Mouse (Mus musculus) kidney, embryonic 15.5 days (tissue): ENCODE data around the gene Polr2g. TPM values are rescaled to one million over a fixed set of nuclear protein-coding genes. Genes with fewer than 3 reads are reported as not detected.
A peak's percentile ranks its signal among the peaks of the same experiment; 100 is the strongest.

Source experiments
- ATAC-seq: fragments of 200-750 bp; cut with Nextera tagmentation; replicated peaks from 2 replicates; pipeline ENCODE4 v1.8.0; 2017; ENCODE audit warnings: moderate TSS enrichment; ENCODE audit not compliant: low FRiP score
- H3K27ac ChIP-seq: fragments of 300-500 bp; sonication (generic); 2 replicates; pipeline ENCODE4 v1.5.1; 2015; ENCODE audit warnings: mild to moderate bottlenecking, inconsistent platforms
- H3K27me3 ChIP-seq: fragments of 300-500 bp; sonication (generic); 2 replicates; pipeline ENCODE4 v1.6.1; 2015; ENCODE audit warnings: inconsistent platforms
- H3K36me3 ChIP-seq: fragments of 300-500 bp; sonication (generic); 2 replicates; pipeline ENCODE4 v1.6.1; 2015; ENCODE audit warnings: inconsistent platforms
- H3K4me1 ChIP-seq: fragments of 300-500 bp; sonication (generic); 2 replicates; pipeline ENCODE4 v1.6.1; 2015; ENCODE audit warnings: inconsistent platforms
- H3K4me2 ChIP-seq: fragments of 300-500 bp; sonication (generic); 2 replicates; pipeline ENCODE4 v1.6.1; 2015; ENCODE audit warnings: moderate library complexity, mild to moderate bottlenecking, inconsistent platforms
- H3K4me3 ChIP-seq: fragments of 300-500 bp; sonication (generic); replicated peaks from 2 replicates; pipeline ENCODE4 v1.5.1; 2015; ENCODE audit warnings: mild to moderate bottlenecking, inconsistent platforms
- H3K9ac ChIP-seq: fragments of 300-500 bp; sonication (generic); 2 replicates; pipeline ENCODE4 v1.6.1; 2015; ENCODE audit warnings: mild to moderate bottlenecking, inconsistent platforms
- H3K9me3 ChIP-seq: fragments of 300-500 bp; sonication (generic); replicated peaks from 2 replicates; pipeline ENCODE4 v1.6.1; 2016; ENCODE audit warnings: inconsistent platforms
- WGBS: fragments of 180-500 bp; shearing (Covaris S2); methylation state at CpG from one replicate; pipeline ENCODE4 v1.1.7; 2015; ENCODE audit warnings: mixed read lengths; 5-methylcytosine and 5-hydroxymethylcytosine counted together
- polyA plus RNA-seq: library from polyadenylated mRNA; unstranded; fragments of >200 nt; fragmentation: Nextera tagmentation; extraction: Ambion mirVana; gene quantifications from 2 replicates; pipeline ENCODE4 v1.2.1, GENCODE M21; 2015

The Polr2g gene
- polyA plus RNA-seq, 1 experiment from 2014 or later: 172 TPM

- H3K4me1 ChIP-seq: peaks cover 20% of the 10 kb centered on the region
- 95% methylated on average over 5 of the region's 5 CpGs for WGBS
- ATAC-seq: no peak
- H3K9me3 ChIP-seq: no peaks in the 10 kb centered on the region
- no peak overlapping the region for H3K27ac ChIP-seq
- no peak overlapping the region for H3K4me3 ChIP-seq
- no peak overlapping the region for H3K4me2 ChIP-seq
- no peaks in the 10 kb centered on the region for H3K27me3 ChIP-seq
- no peak overlapping the region for H3K9ac ChIP-seq
- peaks cover 78% of the 10 kb centered on the region for H3K36me3 ChIP-seq
Measured at GRCm38 (mm10) chr19:8806810-8807209, 8.4 kb upstream of the Polr2g start.

DNA sequence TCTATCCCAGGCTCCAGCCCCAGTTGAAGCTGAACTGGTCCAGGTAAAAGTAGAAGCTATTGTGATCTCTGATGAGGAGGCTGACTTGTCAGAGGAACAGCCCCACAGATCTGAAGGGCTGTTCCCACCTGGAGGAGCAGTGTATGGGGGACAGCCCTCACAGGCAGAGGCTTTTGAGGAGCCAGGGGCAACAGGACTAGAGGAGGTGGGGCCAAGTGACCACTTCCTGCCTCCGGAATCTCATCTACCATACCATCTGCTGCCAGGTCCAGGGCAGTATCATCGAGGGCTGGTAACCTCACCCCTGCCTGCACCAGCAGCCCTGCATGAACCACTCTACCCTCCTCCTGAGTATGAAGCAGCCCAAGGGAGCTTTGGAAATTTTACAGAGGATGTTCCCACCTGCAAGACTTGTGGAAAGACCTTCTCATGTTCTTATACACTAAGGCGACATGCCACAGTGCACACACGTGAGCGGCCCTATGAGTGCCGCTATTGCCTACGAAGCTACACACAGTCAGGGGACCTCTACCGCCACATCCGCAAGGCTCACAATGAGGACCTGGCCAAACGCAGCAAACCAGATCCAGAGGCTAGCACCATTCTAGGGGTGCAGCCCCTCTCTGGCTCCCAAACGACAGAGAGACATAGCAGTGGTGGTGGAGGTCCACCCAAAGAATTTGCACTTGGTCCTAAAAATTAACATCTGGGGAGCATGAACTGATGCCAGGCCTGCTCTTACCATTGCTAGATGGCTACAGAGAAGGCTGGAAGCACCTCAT, 5.7 kb upstream of the Polr2g start:
- Histone ChIP-seq H3K9ac (no peak overlapping the region), H3K4me3 (no peak overlapping the region), H3K9me3 (no peaks in the 10 kb centered on the region), H3K4me1 (peaks cover 23% of the 10 kb centered on the region), H3K4me2 (no peak overlapping the region), H3K27ac (no peak overlapping the region), H3K27me3 (no peaks in the 10 kb centered on the region), H3K36me3 (peaks cover 56% of the 10 kb centered on the region)
- 90% methylated on average over 11 of the region's 11 CpGs for WGBS
- no peak for ATAC-seq

DNA sequence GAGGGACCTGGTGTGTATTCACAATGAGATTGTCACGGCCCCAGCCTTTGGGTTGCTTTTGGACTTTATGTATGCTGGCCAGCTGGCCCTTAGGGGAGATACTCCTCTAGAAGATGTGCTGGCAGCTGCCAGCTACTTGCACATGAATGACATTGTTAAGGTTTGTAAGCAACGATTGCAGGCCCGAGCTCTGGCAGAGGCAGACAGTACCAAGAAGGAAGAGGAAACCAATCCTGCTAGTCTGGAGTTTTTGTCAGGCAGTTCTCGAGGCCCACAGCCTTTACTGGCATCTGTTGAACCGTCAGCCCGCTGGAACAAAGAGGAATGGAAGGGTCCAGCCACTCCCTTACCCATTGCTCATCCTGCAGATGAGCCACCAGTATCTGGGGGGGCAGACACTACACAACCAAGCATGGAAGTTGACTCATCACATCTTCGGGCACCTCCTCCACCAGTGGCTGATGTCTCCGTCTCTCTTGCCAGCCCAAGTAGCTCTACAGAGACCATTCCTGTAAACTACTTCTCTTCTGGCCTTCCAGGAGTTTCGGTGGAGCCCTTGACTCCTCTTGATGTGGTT, 4.9 kb upstream of the Polr2g start:
- WGBS: 87% methylated on average over 9 of the region's 9 CpGs

DNA sequence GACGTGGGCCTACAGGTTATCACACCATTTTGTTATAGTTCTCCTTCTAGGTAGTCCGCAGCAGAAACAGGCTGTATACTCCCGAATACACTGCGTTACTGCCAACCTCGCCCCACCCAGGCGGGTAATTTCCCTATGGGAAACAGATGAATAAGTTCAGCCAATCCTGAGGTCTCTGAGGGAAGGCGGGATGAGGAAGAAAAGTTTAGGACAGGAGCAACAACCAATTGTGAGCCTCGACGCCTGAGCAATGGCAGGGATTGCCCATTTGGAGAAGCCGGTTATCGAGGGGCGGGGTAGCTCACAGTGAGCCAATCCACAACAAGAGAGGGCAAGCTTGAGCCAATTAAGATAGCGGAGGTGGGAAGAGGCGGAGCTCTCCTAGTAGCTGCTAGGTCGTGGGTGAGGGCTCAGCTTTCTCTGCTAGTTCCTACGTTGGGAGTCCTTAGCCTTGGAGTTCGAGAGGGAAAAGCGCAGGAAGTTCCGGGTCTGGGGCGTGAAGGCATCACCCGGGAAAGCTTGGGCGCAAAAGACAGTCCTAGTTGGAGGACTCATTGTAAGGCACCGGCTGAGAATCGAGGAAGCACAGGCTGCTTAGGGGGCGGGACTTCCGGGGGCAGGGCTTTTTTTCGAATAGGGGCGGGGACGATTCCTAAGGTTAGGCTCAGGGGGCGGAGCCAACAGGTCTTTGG, 3.9 kb upstream of the Polr2g start, which contains the start of gene Zbtb3:
TSS of gene Zbtb3 (plus strand) at position 426 of the 692 bp plus-strand sequence.
- Histone ChIP-seq H3K36me3 (peaks cover 38% of the 10 kb centered on the region), H3K9me3 (no peaks in the 10 kb centered on the region), H3K27me3 (no peaks in the 10 kb centered on the region), H3K27ac (peak within 1 kb of the TSS; percentile 97), H3K9ac (peak within 1 kb of the TSS; percentile 60), H3K4me2 (peak within 1 kb of the TSS; percentile 76), H3K4me1 (peaks cover 29% of the 10 kb centered on the region), H3K4me3 (peak within 1 kb of the TSS; percentile 79)
- WGBS: under 1% methylated on average over 30 of the region's 30 CpGs
- ATAC-seq: peak; percentile 97

More for the DNA sequence above, 4.9 kb upstream of the Polr2g start:
- Histone ChIP-seq H3K4me3 (peak overlapping the region; percentile 79), H3K36me3 (peaks cover 48% of the 10 kb centered on the region), H3K4me2 (peak overlapping the region; percentile 76), H3K27me3 (no peaks in the 10 kb centered on the region), H3K9me3 (no peaks in the 10 kb centered on the region), H3K27ac (peak overlapping the region; percentile 97), H3K9ac (no peak overlapping the region), H3K4me1 (peaks cover 23% of the 10 kb centered on the region)
- no peak for ATAC-seq

DNA sequence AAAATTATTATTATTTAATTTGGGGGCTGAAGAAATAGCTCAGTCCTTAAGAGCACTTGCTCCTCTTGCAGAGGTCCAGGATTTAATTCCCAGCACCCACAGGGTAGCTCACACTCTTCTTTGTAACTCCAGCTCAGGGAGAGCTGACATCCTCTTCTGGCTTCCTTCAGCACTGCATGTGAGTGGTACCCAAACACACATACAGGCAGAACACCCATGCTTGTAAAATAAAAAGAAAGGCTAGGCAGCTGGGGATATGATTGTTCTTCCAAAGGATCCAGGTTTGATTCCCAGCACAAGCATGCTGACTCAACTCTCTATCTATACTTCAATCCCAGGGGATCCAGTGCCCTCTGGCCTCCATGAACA, 554 bp upstream of the Polr2g start:
- Histone ChIP-seq H3K27me3 (no peaks in the 10 kb centered on the region), H3K36me3 (peaks cover 31% of the 10 kb centered on the region), H3K4me1 (peaks cover 31% of the 10 kb centered on the region), H3K4me3 (peak overlapping the region; percentile 86), H3K9ac (peak overlapping the region; percentile 85; the same call in 1 of the 2 replicates), H3K9me3 (no peaks in the 10 kb centered on the region), H3K27ac (peak overlapping the region; percentile 85; the same call in 1 of the 2 replicates), H3K4me2 (peak overlapping the region; percentile 81)
- ATAC-seq: no peak

- Histone ChIP-seq H3K9me3 (no peaks in the 10 kb centered on the region), H3K36me3 (peaks cover 45% of the 10 kb centered on the region), H3K27ac (no peak overlapping the region), H3K4me1 (peaks cover 10% of the 10 kb centered on the region), H3K4me3 (no peak overlapping the region), H3K4me2 (no peak overlapping the region), H3K9ac (no peak overlapping the region), H3K27me3 (no peaks in the 10 kb centered on the region)
- WGBS: 71% methylated on average over 7 of the region's 7 CpGs
- ATAC-seq: no peak
Measured at GRCm38 (mm10) chr19:8790171-8790570, 8.2 kb downstream of the Polr2g start.

- Histone ChIP-seq H3K9ac (no peak overlapping the region), H3K4me3 (no peak overlapping the region), H3K27ac (no peak overlapping the region), H3K36me3 (peaks cover 37% of the 10 kb centered on the region), H3K9me3 (no peaks in the 10 kb centered on the region), H3K4me1 (peaks cover 13% of the 10 kb centered on the region), H3K4me2 (no peak overlapping the region), H3K27me3 (no peaks in the 10 kb centered on the region)
- no peak for ATAC-seq
- 52% methylated on average over 1 of the region's 1 CpGs for WGBS
Measured at GRCm38 (mm10) chr19:8789171-8789570, 9.2 kb downstream of the Polr2g start.

GRCm38 (mm10) chr19:8788521-8788920, 9.9 kb downstream of the Polr2g start:
- Histone ChIP-seq H3K4me1 (peaks cover 13% of the 10 kb centered on the region), H3K36me3 (peaks cover 36% of the 10 kb centered on the region), H3K27me3 (no peaks in the 10 kb centered on the region), H3K9me3 (no peaks in the 10 kb centered on the region), H3K4me2 (no peak overlapping the region), H3K9ac (no peak overlapping the region), H3K4me3 (no peak overlapping the region), H3K27ac (no peak overlapping the region)
- ATAC-seq: no peak
- WGBS: 24% methylated on average over 3 of the region's 3 CpGs

GRCm38 (mm10) chr19:8786008-8786781, 12.2 kb downstream of the Polr2g start, which contains the start of gene Taf6l:
TSS of gene Taf6l (minus strand) at chr19:8786417.
- Histone ChIP-seq H3K4me2 (peak within 1 kb of the TSS; percentile 73), H3K9ac (peak within 1 kb of the TSS; percentile 66), H3K9me3 (no peaks in the 10 kb centered on the region), H3K27ac (peak within 1 kb of the TSS; percentile 95), H3K4me1 (peaks cover 13% of the 10 kb centered on the region), H3K27me3 (no peaks in the 10 kb centered on the region), H3K4me3 (peak within 1 kb of the TSS; percentile 73), H3K36me3 (peaks cover 39% of the 10 kb centered on the region)
- ATAC-seq: peak; percentile 99
- under 1% methylated on average over 32 of the region's 32 CpGs for WGBS

- H3K9ac ChIP-seq: peak overlapping the region; percentile 85
- H3K4me2 ChIP-seq: peak overlapping the region; percentile 75
- WGBS: 4% methylated on average over 20 of the region's 20 CpGs
- no peaks in the 10 kb centered on the region for H3K27me3 ChIP-seq
- H3K36me3 ChIP-seq: peaks cover 52% of the 10 kb centered on the region
- H3K27ac ChIP-seq: peak overlapping the region; percentile 98
- H3K4me3 ChIP-seq: peak overlapping the region; percentile 68
- no peaks in the 10 kb centered on the region for H3K9me3 ChIP-seq
- peaks cover 42% of the 10 kb centered on the region for H3K4me1 ChIP-seq
- ATAC-seq: peak; percentile 23; the same call in 1 of the 2 replicates
Measured at GRCm38 (mm10) chr19:8774951-8775421, 23.4 kb downstream of the Polr2g start.

DNA sequence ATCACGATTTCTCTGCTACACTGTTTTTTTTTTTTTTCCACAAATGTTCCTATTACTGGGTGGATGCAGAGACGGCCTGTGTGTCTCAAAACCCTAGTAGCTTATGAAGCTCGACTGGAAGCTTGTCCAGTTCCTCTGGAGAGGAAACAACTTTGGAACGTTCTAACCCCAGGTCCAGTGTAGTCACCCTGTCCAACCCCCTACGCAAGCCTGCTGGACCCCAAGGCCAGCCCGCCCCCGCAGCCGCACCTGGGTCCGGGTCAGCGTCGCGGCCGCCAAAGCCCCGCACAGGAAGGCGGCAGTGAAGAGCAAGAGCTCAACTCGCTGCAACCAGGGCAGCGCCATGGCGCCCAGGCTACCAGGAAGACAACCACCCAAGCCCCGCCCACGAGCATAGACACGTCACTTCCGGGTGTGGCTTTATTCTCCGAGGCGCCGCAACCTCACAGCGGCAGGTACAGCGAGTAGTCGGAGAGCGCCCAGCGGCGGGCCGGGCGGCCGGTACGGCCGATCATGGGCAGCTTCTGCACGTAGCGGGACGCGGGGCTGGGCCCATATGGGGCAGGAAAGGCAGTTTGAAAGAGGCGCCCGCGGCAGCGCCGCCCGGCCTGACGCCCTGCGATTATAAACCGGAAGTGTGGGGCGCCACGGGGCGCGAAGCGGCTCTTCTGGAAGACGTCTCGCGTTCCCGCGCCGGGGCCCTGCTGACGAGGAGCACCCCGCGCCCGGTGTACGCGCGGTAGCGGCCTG, 24.1 kb downstream of the Polr2g start, which contains the start of gene Tmem179b:
TSS of gene Tmem179b (minus strand) at position 382 of the 750 bp plus-strand sequence.
- peak within 1 kb of the TSS; percentile 68 for H3K4me3 ChIP-seq
- peaks cover 42% of the 10 kb centered on the region for H3K4me1 ChIP-seq
- ATAC-seq: peak; percentile 94
- H3K9ac ChIP-seq: peak within 1 kb of the TSS; percentile 85
- H3K4me2 ChIP-seq: peak within 1 kb of the TSS; percentile 75
- H3K36me3 ChIP-seq: peaks cover 54% of the 10 kb centered on the region
- WGBS: under 1% methylated on average over 68 of the region's 68 CpGs
- no peaks in the 10 kb centered on the region for H3K27me3 ChIP-seq
- H3K9me3 ChIP-seq: no peaks in the 10 kb centered on the region
- H3K27ac ChIP-seq: peak within 1 kb of the TSS; percentile 98
